Mouse (Mus musculus) testis, postnatal 14 days (tissue): ENCODE data around the gene Fam133b.

ENCODE experiments used
- DNase-seq: peaks from one replicate; pipeline ENCODE4 v3.0.0; 2021; ENCODE audit warnings: low spot score

The Fam133b gene

GRCm38 (mm10) chr5:3543629-3544479 is at the start of gene Fam133b:
Fam133b (plus strand) TSS chr5:3543833.
- DNase-seq: peak; percentile 95

- DNase-seq: no peak
Measured at GRCm38 (mm10) chr5:3493968-3494367, 49.7 kb upstream of the Fam133b start.

GRCm38 (mm10) chr5:3494452-3495187 is 49.0 kb upstream of the Fam133b start:
- no peak for DNase-seq

- no peak for DNase-seq
Measured at GRCm38 (mm10) chr5:3497505-3497925, 46.1 kb upstream of the Fam133b start.

GRCm38 (mm10) chr5:3500298-3500697 is 43.3 kb upstream of the Fam133b start:
- no peak for DNase-seq

GRCm38 (mm10) chr5:3500957-3501563 is 42.6 kb upstream of the Fam133b start:
- DNase-seq: no peak

GRCm38 (mm10) chr5:3501564-3502001 is 42.0 kb upstream of the Fam133b start:
- DNase-seq: no peak

GRCm38 (mm10) chr5:3502610-3503350 is 40.9 kb upstream of the Fam133b start:
- DNase-seq: peak; percentile 61

GRCm38 (mm10) chr5:3503373-3503772 is 40.3 kb upstream of the Fam133b start:
- DNase-seq: no peak

- no peak for DNase-seq
Measured at GRCm38 (mm10) chr5:3503836-3504323, 39.8 kb upstream of the Fam133b start.

- no peak for DNase-seq
Measured at GRCm38 (mm10) chr5:3504453-3504852, 39.2 kb upstream of the Fam133b start.

- DNase-seq: no peak
Measured at GRCm38 (mm10) chr5:3505553-3505952, 38.1 kb upstream of the Fam133b start.

- no peak for DNase-seq
Measured at GRCm38 (mm10) chr5:3508480-3509381, 34.9 kb upstream of the Fam133b start.

- no peak for DNase-seq
Measured at GRCm38 (mm10) chr5:3509503-3509902, 34.1 kb upstream of the Fam133b start.

- DNase-seq: no peak
Measured at GRCm38 (mm10) chr5:3511097-3511795, 32.4 kb upstream of the Fam133b start.

- no peak for DNase-seq
Measured at GRCm38 (mm10) chr5:3512584-3512983, 31.0 kb upstream of the Fam133b start.

- DNase-seq: no peak
Measured at GRCm38 (mm10) chr5:3514901-3515311, 28.7 kb upstream of the Fam133b start.

GRCm38 (mm10) chr5:3515477-3515876 is 28.2 kb upstream of the Fam133b start:
- DNase-seq: no peak

GRCm38 (mm10) chr5:3516481-3517075 is 27.1 kb upstream of the Fam133b start:
- DNase-seq: peak; percentile 52
